Mouse (Mus musculus) cerebellum, adult 2 months (tissue): Measurements from ENCODE around the gene Ash1l.

Experiments
- CTCF ChIP-seq: fragments of 200-500 bp; IDR thresholded peaks from 2 replicates; pipeline ENCODE4 v1.5.1; 2011; ENCODE audit warnings: low read depth, mild to moderate bottlenecking, control low read depth, low read length, moderate library complexity, borderline replicate concordance; ENCODE audit not compliant: insufficient read depth
- POLR2A ChIP-seq: fragments of 200-500 bp; IDR thresholded peaks from 2 replicates; pipeline ENCODE4 v1.6.1; 2011; ENCODE audit warnings: low read length, control low read depth, borderline replicate concordance; ENCODE audit not compliant: insufficient read depth

DNA sequence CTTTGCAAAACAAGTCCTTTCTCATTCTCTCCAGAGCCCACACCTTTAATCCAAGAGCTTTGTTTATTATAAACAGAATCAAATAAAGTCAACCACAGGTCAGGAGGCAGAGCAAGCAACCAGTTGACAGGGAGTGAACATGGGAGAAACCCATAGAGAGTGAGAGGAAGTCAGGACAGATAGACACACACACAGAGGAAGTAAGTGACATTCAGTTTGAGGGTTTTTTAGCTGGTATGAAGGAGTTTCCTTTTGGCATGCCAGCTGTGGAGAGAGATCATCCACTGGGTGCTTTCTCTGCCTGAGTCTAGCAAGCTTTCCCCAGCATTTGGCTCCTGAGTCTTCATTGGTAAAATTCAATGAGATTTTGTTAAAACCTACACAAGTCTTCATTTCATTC is 156.5 kb downstream of the Ash1l start:
- TF ChIP-seq CTCF: no peak
- no peak for TF ChIP-seq POLR2A
